Mouse (Mus musculus) neutrophil, adult 5-6 weeks (primary cell): ENCODE measurements around the gene Dkk3. TPM values are rescaled to one million over a fixed set of nuclear protein-coding genes. Genes with fewer than 3 reads are reported as not detected.

Experiments used
- ATAC-seq: fragments of 151-379, 151-347 bp; 2 replicates; pipeline ENCODE4 v1.8.0; 2017; ENCODE audit warnings: mild to moderate bottlenecking, moderate TSS enrichment; ENCODE audit not compliant: insufficient number of reproducible peaks, poor library complexity, low FRiP score, severe bottlenecking; ENCODE audit errors: extremely low read depth
- total RNA-seq: library from RNA; stranded (forward); fragments of 200-1000 nt; gene quantifications from 2 replicates; pipeline ENCODE4 v1.2.3, GENCODE M21; 2017

Gene Dkk3
- total RNA-seq: 0.12 TPM in 1 of 2 replicates, not detected in the other

- ATAC-seq: no peak
Measured at GRCm38 (mm10) chr7:112158942-112159341, at the start of gene Dkk3. Gene Dkk3, minus strand, starts transcription at chr7:112159057.

GRCm38 (mm10) chr7:112207717-112208116 lies 48.9 kb upstream of the Dkk3 start:
- ATAC-seq: no peak

- no peak for ATAC-seq
Measured at GRCm38 (mm10) chr7:112205513-112205912, 46.7 kb upstream of the Dkk3 start.

GRCm38 (mm10) chr7:112204380-112204963 lies 45.6 kb upstream of the Dkk3 start:
- no peak for ATAC-seq

GRCm38 (mm10) chr7:112203937-112204336 lies 45.1 kb upstream of the Dkk3 start:
- no peak for ATAC-seq

- ATAC-seq: no peak
Measured at GRCm38 (mm10) chr7:112202843-112203242, 44.0 kb upstream of the Dkk3 start.

GRCm38 (mm10) chr7:112202194-112202593 lies 43.3 kb upstream of the Dkk3 start:
- ATAC-seq: no peak

- no peak for ATAC-seq
Measured at GRCm38 (mm10) chr7:112200761-112201160, 41.9 kb upstream of the Dkk3 start.

DNA sequence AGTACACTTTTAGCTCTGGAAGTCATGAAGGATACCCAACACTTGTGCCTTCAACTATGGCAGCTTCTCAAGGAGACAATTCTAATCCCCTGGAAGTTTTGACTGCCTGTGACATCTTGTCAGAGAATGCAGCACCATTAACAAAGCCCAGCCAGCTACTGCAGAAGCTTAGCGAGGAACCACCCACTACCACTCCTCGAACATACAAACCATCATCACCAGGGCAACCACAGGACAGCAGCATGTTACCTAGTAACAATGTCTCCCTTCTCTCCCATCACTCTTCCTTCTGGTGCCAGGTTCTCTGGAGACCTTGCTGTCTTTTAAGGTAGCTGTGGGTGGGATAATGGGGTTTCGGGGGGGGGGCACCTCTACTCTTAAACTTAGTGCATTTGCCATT lies 40.5 kb upstream of the Dkk3 start:
- ATAC-seq: no peak

- ATAC-seq: no peak
Measured at GRCm38 (mm10) chr7:112197461-112197860, 38.6 kb upstream of the Dkk3 start.

DNA sequence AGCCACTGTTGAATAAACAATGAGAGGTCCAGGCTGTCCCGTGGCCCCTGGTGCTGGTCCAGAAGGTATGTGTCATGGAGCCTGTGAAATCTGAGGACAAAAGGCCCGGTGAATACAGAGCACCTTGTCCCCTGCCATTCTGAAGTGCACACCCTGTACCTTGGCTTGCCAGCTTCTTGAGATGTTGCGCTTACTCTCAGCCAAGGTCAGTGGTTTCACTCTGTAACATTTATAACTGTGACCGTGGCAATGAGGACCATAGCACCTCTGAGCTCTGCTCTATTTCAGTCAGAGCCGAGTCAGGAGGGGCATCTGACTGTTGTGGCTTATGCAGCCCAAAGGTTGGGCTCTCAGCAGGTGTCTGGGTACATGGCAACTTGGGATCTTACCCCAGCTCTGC lies 35.4 kb upstream of the Dkk3 start:
- ATAC-seq: no peak

DNA sequence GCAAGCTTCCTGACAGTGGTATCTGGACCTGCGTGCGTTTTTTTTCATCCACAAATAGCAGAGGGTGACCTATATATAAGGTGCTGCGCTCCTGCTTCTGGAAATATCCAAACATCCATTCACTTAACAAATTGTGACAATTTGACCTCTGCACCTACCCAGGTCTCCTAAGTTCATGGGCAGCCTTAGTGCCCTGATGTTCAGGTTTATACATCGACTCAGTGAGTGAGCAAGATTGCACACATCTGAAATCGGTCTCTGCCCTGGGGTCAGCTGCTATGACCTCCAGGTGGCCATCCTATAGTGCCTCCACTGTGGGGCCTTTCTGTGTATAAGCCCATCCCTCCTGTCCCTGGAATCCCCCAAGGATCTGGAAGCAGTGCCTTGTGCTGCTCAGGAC lies 33.9 kb upstream of the Dkk3 start:
- no peak for ATAC-seq

- ATAC-seq: no peak
Measured at GRCm38 (mm10) chr7:112192237-112192636, 33.4 kb upstream of the Dkk3 start.

GRCm38 (mm10) chr7:112187536-112188459 lies 28.9 kb upstream of the Dkk3 start:
- ATAC-seq: no peak

DNA sequence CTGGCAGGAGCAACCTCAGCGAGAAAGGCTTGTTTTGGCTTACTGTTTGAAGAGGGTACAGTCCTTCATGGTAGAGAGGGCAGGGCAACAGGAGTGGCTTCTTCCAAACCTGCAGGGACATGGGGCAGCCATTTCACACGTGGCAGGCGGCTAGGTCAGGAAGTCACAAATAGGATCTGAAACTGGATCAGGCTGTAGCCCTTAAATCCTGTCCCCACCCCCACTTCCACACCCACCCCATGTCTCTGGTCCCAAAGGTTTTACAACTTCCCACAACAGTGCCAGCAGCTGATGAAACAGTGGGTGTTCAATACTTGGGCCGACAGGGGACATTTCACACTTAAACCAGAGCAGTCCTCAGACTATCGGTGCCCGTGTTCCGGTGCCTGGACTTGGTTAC lies 28.0 kb upstream of the Dkk3 start:
- ATAC-seq: no peak

DNA sequence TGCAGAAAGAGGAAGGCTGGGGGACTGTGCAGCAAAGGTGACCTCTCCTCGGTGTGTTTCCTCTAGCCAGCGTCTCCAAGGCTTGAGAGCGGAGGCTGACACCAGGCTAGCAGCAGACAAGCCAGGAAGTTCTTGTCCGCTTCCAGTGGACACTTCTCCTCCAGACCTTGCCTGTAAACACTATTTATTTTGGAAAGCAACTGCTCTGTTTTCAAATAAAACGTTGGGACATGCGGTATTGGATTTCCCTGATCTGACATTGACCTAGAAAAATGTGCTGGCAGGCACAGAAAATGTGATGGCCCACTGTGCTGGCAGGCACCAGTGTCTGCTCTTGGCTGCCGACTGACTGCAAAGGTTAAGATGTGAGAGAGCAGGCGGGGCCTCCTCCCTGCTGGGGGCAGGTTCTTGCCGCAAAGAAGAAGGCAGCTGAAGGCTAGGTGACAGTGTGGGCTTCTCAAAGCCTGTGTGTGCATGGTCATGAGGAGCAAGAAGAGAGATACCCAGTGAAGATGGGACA lies 26.4 kb upstream of the Dkk3 start:
- no peak for ATAC-seq

GRCm38 (mm10) chr7:112184519-112185225 lies 25.8 kb upstream of the Dkk3 start:
- no peak for ATAC-seq

DNA sequence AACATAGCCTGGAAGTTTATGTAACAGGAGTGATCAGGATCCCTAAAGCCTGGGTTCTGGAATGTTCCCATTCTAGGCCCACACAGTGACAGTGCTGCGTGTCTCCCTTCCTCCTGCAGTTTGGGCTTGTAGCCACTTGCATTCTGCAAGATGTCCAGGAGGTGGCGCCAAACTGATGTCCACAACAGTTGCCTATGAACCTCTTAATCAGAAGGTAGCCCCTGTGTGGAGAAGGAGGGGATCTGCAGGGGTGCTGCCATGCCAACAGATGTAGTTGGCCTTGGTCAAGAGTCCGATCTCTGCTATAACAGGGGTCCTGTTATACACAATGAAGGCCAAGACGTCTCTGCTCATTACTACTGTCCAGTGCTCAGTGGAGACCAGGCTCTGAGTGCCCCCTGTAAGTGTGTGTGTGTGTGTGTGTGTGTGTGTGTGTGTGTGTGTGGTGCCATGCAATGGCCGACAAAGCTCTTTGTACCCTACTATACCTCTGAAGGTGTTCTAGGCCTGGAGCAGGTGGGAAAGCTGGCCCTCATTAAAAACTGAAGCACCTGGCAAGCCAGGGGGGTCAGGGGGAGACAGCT lies 24.5 kb upstream of the Dkk3 start:
- peak; percentile 37; the same call in 1 of the 2 replicates for ATAC-seq

DNA sequence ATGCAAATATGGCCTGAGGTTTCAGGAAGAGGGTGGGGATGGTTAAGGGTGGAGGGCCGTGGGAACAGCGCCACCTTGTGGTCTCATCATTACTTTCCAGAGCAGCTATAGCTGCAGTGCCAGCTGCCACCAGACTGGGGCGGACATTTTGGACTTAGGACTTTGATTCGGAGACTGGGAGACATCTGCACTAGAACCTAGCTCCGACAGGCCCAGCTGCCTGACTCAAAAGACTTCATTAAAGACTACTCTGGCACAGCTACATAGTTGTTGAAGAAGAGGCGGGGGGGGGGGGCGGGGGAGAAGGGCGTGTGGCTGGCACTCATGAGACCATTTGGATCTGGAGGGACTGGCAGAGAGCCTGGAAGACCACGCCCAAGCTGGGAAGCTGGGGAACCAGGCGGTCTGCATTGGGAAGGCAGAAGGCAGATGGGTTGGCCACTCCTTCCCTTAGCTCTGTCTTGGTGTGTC lies 21.4 kb upstream of the Dkk3 start:
- 0 out of 2 replicates have a peak, but pooled peaks have one; percentile 36 for ATAC-seq
